Mouse (Mus musculus) heart, embryonic 14.5 days (tissue): ENCODE measurements around the gene Erc2. TPM values are rescaled to one million over a fixed set of nuclear protein-coding genes. Genes with fewer than 3 reads are reported as not detected.

Source experiments
- ATAC-seq: fragments of 200-750 bp; cut with Nextera tagmentation; 2 replicates; pipeline ENCODE4 v1.8.0; 2017; ENCODE audit warnings: low read depth, moderate TSS enrichment; ENCODE audit not compliant: insufficient number of reproducible peaks, insufficient read depth, low FRiP score
- H3K27ac ChIP-seq, 2 experiments: fragments of 200-500 bp in 1 of 2; fragments of 300-500 bp in 1 of 2; sonication (generic) in 1 of 2; replicated peaks in 1 of 2; 2 replicates each; pipeline ENCODE4 v1.5.1; 2012 to 2014; ENCODE audit warnings: low read depth in 2 of 2, low read length in 2 of 2, control low read depth in 1 of 2, mild to moderate bottlenecking in 1 of 2, mixed read lengths in 1 of 2; ENCODE audit not compliant: control insufficient read depth in 1 of 2, insufficient read depth in 1 of 2
- H3K27me3 ChIP-seq: fragments of 300-500 bp; sonication (generic); 2 replicates; pipeline ENCODE4 v1.6.1; 2014; ENCODE audit warnings: mild to moderate bottlenecking, low read length, control low read depth; ENCODE audit not compliant: control insufficient read depth, insufficient read depth
- H3K36me3 ChIP-seq: fragments of 300-500 bp; sonication (generic); 2 replicates; pipeline ENCODE4 v1.6.1; 2014; ENCODE audit warnings: mild to moderate bottlenecking, control low read depth, low read length, mixed read lengths; ENCODE audit not compliant: control insufficient read depth, insufficient read depth
- H3K4me1 ChIP-seq, 2 experiments: fragments of 200-500 bp in 1 of 2; fragments of 300-500 bp in 1 of 2; sonication (generic) in 1 of 2; 2 replicates each; pipeline ENCODE4 v1.6.1; 2012 to 2014; ENCODE audit warnings: low read length in 2 of 2, control low read depth in 1 of 2, mixed read lengths in 1 of 2; ENCODE audit not compliant: control insufficient read depth in 2 of 2, insufficient read depth in 2 of 2
- H3K4me2 ChIP-seq: fragments of 300-500 bp; sonication (generic); 2 replicates; pipeline ENCODE4 v1.6.1; 2014; ENCODE audit warnings: mild to moderate bottlenecking, low read length
- H3K4me3 ChIP-seq, 2 experiments: fragments of 200-500 bp in 1 of 2; fragments of 300-500 bp in 1 of 2; sonication (generic) in 1 of 2; 2 replicates each; pipeline ENCODE4 v1.5.1; 2012 to 2014; ENCODE audit warnings: low read length in 2 of 2, mild to moderate bottlenecking in 2 of 2, control low read depth in 1 of 2, low read depth in 1 of 2, moderate library complexity in 1 of 2; ENCODE audit not compliant: control insufficient read depth in 1 of 2, insufficient read depth in 1 of 2
- H3K9ac ChIP-seq: fragments of 300-500 bp; sonication (generic); 2 replicates; pipeline ENCODE4 v1.6.1; 2014; ENCODE audit warnings: mild to moderate bottlenecking, low read length
- H3K9me3 ChIP-seq: fragments of 300-500 bp; sonication (generic); 2 replicates; pipeline ENCODE4 v1.6.1; 2016; ENCODE audit warnings: low read length, control low read depth; ENCODE audit not compliant: control insufficient read depth
- WGBS: fragments of 180-500 bp; shearing (Covaris S2); extraction: QIAGEN DNeasy Blood & Tissue Kit; methylation state at CpG from one replicate; pipeline ENCODE4 v1.1.7; 2014; 5-methylcytosine and 5-hydroxymethylcytosine counted together
- polyA plus RNA-seq: library from polyadenylated mRNA; unstranded; fragments of >200 nt; fragmentation: Nextera tagmentation; extraction: Ambion mirVana; gene quantifications from 2 replicates; pipeline ENCODE4 v1.2.1, GENCODE M21; 2014

Gene Erc2
- polyA plus RNA-seq, 1 experiment from 2014 or later, result 3.2 TPM

DNA sequence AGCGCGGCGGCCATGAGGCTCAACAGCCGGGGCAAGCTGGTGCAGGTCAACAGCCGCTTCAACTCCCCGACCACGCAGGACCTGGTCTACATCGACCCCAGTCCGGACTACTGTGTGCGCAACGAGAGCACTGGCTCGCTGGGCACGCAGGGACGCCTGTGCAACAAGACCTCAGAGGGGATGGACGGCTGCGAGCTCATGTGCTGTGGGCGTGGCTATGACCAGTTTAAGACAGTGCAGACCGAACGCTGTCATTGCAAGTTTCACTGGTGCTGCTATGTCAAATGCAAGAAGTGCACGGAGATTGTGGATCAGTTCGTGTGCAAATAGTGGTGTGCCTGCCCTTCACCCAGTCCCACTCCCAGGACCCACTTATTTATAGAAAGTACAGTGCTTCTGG, 900.4 kb downstream of the Erc2 start:
- Histone ChIP-seq H3K27ac (no peak overlapping the region), H3K4me1 (peaks cover 3 to 8% of the 10 kb centered on the region in 2 experiments; a peak in 2 of 4 replicates), H3K27me3 (no peaks in the 10 kb centered on the region), H3K36me3 (peaks cover 65% of the 10 kb centered on the region), H3K9ac (no peak overlapping the region), H3K4me2 (no peak overlapping the region), H3K4me3 (no peak overlapping the region), H3K9me3 (no peaks in the 10 kb centered on the region)
- WGBS, result 80% methylated on average over 21 of the region's 21 CpGs
- ATAC-seq, result no peak

DNA sequence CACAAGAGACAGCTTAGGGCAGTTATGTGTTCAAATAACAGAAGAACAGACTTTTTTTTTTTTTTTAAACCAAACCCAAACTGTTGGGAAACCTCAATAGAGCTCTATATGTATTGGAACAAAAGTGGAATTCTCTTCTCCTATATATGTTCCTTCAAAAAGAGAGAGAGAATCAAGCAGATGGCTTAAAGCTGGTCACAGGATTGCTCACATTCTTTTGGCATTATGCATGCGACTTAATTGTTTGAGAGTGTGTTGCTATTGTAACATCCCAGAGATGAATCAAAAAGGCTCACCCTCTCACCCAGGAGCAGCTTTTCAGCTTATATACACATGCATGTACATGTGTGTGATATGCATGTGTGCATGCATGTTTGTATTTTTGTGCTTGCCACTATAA, 903.3 kb downstream of the Erc2 start:
- H3K9ac ChIP-seq, result no peak overlapping the region
- H3K27ac ChIP-seq, result no peak overlapping the region
- ATAC-seq, result no peak
- peaks cover 3 to 8% of the 10 kb centered on the region in 2 experiments; a peak in 2 of 4 replicates for H3K4me1 ChIP-seq
- H3K36me3 ChIP-seq, result peaks cover 41% of the 10 kb centered on the region
- H3K27me3 ChIP-seq, result no peaks in the 10 kb centered on the region
- 30% methylated on average over 1 of the region's 1 CpGs for WGBS
- no peak overlapping the region for H3K4me3 ChIP-seq
- no peaks in the 10 kb centered on the region for H3K9me3 ChIP-seq
- H3K4me2 ChIP-seq, result no peak overlapping the region

Other genes starting within 250 kb of the Erc2 start
- 13.6 and 13.8 TPM in 2 replicates for gene Fam208a, start 193.6 kb upstream of the Erc2 start, polyA plus RNA-seq
- 7.8 and 8.0 TPM in 2 replicates for gene Ccdc66, start 114.0 kb upstream of the Erc2 start, polyA plus RNA-seq